Mouse (Mus musculus): Measurements from ENCODE around the gene Ccdc57. TPM values are rescaled to one million over a fixed set of nuclear protein-coding genes. Genes with fewer than 3 reads are reported as not detected.

Gene Ccdc57
- total and polyA plus RNA-seq, 2 experiments from 2014 or later = 4.8 to 7.1 TPM

DNA sequence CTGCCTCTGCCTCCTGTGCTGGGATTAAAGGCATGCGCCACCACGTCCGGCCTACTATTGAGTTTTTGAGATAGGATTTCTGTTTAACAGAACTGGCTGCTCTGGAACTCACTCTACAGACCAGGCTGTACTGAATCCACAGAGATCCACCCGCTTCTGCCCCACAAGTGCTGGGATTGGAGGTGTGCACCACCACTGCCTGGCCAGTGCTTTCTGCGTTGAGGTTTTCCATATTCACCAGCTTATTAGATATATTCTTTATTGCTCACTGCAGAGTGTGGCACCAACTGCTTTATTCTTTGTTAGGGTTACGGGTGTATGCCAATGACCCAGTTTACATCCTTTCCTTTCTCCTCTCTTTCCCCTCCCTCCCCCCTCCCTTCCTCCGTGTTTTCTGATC is 128.4 kb downstream of the Ccdc57 start:
- Histone ChIP-seq H3K36me3 (ENCODE audit: insufficient read depth, low read length) (peaks cover 40% of the 10 kb centered on the region), H3K9me3 (ENCODE audit: low read length) (no peaks in the 10 kb centered on the region), H3K27ac (no peak overlapping the region), H3K4me2 (ENCODE audit: low read depth, low read length) (no peak overlapping the region), H3K9ac (replicated peaks; ENCODE audit: low read length) (no peak overlapping the region), H3K27me3 (ENCODE audit: insufficient read depth, low read length) (no peaks in the 10 kb centered on the region), H3K4me3 (ENCODE audit: low read length) (no peak overlapping the region), H3K4me1 (ENCODE audit: insufficient read depth, low read length) (no peaks in the 10 kb centered on the region)
- DNase-seq (ENCODE audit: low spot score) (no peak), ATAC-seq (no peak)
- TF ChIP-seq CTCF (IDR thresholded peaks at IDR 0.05; ENCODE audit: low read depth) = no peak
- WGBS = 78% methylated on average over 7 of the region's 7 CpGs

DNA sequence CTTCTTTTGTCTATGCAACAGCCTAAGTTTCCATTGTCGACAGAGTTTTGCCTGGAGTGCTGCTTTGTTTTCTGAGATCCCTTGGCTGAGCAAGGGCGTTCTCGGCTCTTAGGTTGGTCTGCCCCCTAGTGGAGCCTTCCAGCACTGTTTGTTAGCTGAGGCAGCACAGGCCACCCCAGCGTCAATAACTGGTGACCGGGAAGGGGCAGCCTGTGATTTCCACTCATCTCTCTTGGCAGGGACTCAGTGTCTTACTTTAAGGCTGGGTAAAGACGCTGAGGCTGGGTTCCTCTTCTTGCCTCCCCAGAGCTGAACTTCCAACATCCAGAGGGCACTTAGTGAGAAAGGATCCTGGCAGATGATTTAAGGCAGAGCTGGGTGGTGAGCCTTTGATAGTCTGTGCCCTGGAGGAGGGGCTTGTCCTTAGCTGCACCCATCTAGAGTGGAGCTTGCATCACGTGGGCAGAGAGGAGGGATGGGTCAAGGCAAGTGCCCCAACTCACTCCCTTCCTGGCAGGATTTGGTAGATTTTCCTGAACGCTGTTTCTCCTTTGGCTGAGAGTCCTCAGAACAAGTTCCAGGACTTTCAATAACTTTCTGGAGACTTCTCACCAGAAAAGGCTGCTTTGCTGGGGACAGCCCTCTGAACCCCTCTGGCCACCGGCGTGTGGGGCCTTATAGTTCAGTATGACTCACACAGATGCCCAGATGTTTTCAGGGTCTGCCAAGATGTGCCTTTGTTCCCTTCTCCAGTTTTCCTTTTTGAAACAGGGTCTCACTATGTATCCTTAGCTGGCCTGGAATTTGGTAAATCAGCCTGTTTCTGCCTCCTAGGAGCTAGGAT is 132.4 kb downstream of the Ccdc57 start:
- Histone ChIP-seq H3K27ac (peak overlapping the region; percentile 22; the same call in 1 of the 2 replicates), H3K27me3 (ENCODE audit: insufficient read depth, low read length) (no peaks in the 10 kb centered on the region), H3K4me1 (ENCODE audit: insufficient read depth, low read length) (peaks cover 5% of the 10 kb centered on the region), H3K9me3 (ENCODE audit: low read length) (no peaks in the 10 kb centered on the region), H3K9ac (replicated peaks; ENCODE audit: low read length) (no peak overlapping the region), H3K36me3 (ENCODE audit: insufficient read depth, low read length) (no peaks in the 10 kb centered on the region), H3K4me3 (ENCODE audit: low read length) (no peak overlapping the region), H3K4me2 (ENCODE audit: low read depth, low read length) (0 out of 2 replicates have a peak overlapping the region, but pooled peaks have one; percentile 18)
- peak; percentile 94 for TF ChIP-seq CTCF (IDR thresholded peaks at IDR 0.05; ENCODE audit: low read depth)
- DNase-seq (ENCODE audit: low spot score) (peak; percentile 92), ATAC-seq (peak; percentile 79)
- WGBS = 13% methylated on average over 10 of the region's 10 CpGs

DNA sequence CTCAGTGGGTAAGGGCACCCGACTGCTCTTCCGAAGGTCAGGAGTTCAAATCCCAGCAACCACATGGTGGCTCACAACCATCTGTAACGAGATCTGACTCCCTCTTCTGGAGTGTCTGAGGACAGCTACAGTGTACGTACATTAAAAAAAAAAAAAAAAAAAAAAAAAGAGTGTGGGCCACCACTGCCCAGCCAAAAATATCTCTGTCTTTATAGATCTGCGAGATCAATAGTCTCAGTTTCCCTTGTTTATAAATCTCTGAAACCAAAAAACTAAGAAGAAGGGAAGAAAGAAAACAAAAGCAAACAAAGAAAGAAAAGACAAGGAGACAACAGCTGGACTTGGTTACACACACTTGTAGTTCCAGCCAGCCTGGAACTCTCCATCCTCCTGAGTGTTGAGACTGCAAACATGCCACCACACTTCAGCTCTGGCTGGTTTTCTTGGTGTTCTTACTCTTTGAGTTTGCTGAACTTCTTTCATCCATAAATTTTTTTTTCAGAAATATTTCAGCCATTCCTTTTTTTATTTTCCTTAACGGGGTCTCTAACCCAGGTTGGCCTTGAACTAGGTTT is 133.3 kb downstream of the Ccdc57 start:
- Histone ChIP-seq H3K4me1 (ENCODE audit: insufficient read depth, low read length) (peaks cover 7% of the 10 kb centered on the region), H3K9me3 (ENCODE audit: low read length) (no peaks in the 10 kb centered on the region), H3K36me3 (ENCODE audit: insufficient read depth, low read length) (no peaks in the 10 kb centered on the region), H3K27me3 (ENCODE audit: insufficient read depth, low read length) (no peaks in the 10 kb centered on the region), H3K9ac (replicated peaks; ENCODE audit: low read length) (no peak overlapping the region), H3K4me2 (ENCODE audit: low read depth, low read length) (0 out of 2 replicates have a peak overlapping the region, but pooled peaks have one; percentile 18), H3K27ac (no peak overlapping the region), H3K4me3 (ENCODE audit: low read length) (no peak overlapping the region)
- ATAC-seq = no peak
- TF ChIP-seq CTCF (IDR thresholded peaks at IDR 0.05; ENCODE audit: low read depth) = no peak
- DNase-seq (ENCODE audit: low spot score) = no peak
- WGBS = 62% methylated on average over 6 of the region's 6 CpGs

DNA sequence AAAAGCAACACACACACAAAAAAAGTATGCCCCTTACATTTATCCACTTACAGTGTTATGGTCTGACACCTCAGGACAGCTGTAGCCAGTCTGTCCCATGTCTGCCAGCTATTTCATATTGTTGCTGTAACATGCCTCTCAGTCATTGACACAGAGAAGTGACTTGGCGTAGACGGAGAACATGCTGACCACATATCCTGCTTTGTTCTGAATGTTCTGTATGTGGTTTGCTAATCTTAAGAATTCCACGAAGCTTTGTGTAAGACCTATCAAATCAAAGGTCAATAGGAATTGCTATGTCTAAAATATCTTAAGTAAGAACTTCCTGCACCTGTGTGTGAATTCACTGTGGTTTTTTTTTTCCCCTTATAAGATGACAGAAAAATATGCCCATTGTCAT is 134.4 kb downstream of the Ccdc57 start:
- Histone ChIP-seq H3K27me3 (ENCODE audit: insufficient read depth, low read length) (no peaks in the 10 kb centered on the region), H3K9me3 (ENCODE audit: low read length) (no peaks in the 10 kb centered on the region), H3K4me3 (ENCODE audit: low read length) (no peak overlapping the region), H3K9ac (replicated peaks; ENCODE audit: low read length) (no peak overlapping the region), H3K4me1 (ENCODE audit: insufficient read depth, low read length) (peaks cover 7% of the 10 kb centered on the region), H3K27ac (no peak overlapping the region), H3K4me2 (ENCODE audit: low read depth, low read length) (no peak overlapping the region), H3K36me3 (ENCODE audit: insufficient read depth, low read length) (peaks cover 2% of the 10 kb centered on the region; the same call in 1 of the 2 replicates)
- ATAC-seq (no peak), DNase-seq (ENCODE audit: low spot score) (no peak)
- WGBS = 87% methylated on average over 3 of the region's 3 CpGs
- no peak for TF ChIP-seq CTCF (IDR thresholded peaks at IDR 0.05; ENCODE audit: low read depth)

DNA sequence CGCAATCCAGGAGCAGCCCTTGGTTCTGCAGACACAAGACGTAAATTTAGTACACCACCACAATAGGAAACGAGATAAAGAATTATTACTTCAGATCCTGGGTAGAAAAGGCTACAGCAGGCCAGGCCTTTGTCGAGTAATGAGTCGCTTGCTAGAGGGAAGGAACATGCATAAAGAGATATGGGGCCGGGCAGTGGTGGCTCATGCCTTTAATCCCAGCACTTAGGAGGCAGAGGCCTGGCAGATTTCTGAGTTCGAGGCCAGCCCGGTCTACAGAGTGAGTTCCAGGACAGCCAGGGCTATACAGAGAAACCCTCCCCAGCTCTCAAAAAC is 136.1 kb downstream of the Ccdc57 start:
- peaks cover 18% of the 10 kb centered on the region for H3K36me3 ChIP-seq (ENCODE audit: insufficient read depth, low read length)
- no peak for TF ChIP-seq CTCF (IDR thresholded peaks at IDR 0.05; ENCODE audit: low read depth)
- ATAC-seq (peak; percentile 34; the same call in 1 of the 2 replicates), DNase-seq (ENCODE audit: low spot score) (no peak)
- WGBS = 30% methylated on average over 8 of the region's 8 CpGs
- H3K4me2 ChIP-seq (ENCODE audit: low read depth, low read length) = peak overlapping the region; percentile 36
- no peaks in the 10 kb centered on the region for H3K9me3 ChIP-seq (ENCODE audit: low read length)
- H3K4me1 ChIP-seq (ENCODE audit: insufficient read depth, low read length) = peaks cover 7% of the 10 kb centered on the region
- peak overlapping the region; percentile 98; the same call in 1 of the 2 replicates for H3K4me3 ChIP-seq (ENCODE audit: low read length)
- peak overlapping the region; percentile 43; the same call in 1 of the 2 replicates for H3K9ac ChIP-seq (replicated peaks; ENCODE audit: low read length)
- peak overlapping the region; percentile 87 for H3K27ac ChIP-seq
- H3K27me3 ChIP-seq (ENCODE audit: insufficient read depth, low read length) = no peaks in the 10 kb centered on the region

DNA sequence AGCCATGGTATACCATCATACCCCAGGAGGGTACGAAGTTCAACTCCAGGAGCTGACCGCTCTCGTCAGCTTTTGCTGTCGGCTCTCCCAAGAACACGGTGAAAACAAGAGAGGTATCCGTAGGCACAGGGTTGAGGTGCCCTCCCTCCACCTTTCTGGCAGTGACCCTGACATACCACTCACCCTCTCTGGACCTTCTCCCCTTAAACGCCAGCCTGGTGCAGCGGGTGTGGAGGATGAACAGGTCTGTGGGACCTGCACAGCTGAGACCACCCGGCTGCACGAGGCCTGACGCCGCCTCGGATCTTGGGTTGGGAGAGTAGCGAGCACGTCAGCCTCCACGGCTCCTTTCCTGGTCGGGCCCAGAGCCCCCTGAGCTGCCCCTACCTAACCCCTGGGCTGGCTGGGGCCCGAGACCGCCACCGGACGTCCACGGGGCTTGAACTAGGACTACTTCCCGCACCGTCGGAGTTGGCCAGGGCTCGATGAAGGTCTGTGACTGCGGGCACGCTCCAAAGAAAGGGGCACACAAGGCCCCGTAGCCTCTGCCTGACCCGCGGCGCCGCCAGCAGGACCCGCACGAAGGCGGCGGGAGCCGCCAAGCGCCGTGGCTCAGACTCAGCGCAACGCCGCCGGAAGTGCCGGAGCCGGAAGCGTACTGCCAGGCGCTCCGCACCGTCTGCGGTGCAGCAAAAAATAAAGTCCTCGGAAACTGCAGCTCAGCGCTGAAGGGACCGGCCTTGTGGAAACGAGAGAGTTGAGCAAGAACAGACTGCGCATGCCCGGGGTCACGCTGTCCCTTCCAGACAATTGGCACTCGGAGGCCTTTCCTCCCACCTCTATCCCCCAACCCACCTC is 136.7 kb downstream of the Ccdc57 start, which contains the start of gene Dus1l:
Gene Dus1l (minus strand): TSS at position 648 of the 858 bp plus-strand sequence.
- ATAC-seq = peak; percentile 90
- peak; percentile 98 for DNase-seq (ENCODE audit: low spot score)
- Histone ChIP-seq H3K27me3 (ENCODE audit: insufficient read depth, low read length) (no peaks in the 10 kb centered on the region), H3K4me3 (ENCODE audit: low read length) (peak within 1 kb of the TSS; percentile 98), H3K27ac (peak within 1 kb of the TSS; percentile 87), H3K4me2 (ENCODE audit: low read depth, low read length) (peak within 1 kb of the TSS; percentile 84), H3K9ac (replicated peaks; ENCODE audit: low read length) (peak within 1 kb of the TSS; percentile 96), H3K9me3 (ENCODE audit: low read length) (no peaks in the 10 kb centered on the region), H3K4me1 (ENCODE audit: insufficient read depth, low read length) (peaks cover 7% of the 10 kb centered on the region), H3K36me3 (ENCODE audit: insufficient read depth, low read length) (peaks cover 24% of the 10 kb centered on the region)
- 4% methylated on average over 57 of the region's 59 CpGs for WGBS
- no peak for TF ChIP-seq CTCF (IDR thresholded peaks at IDR 0.05; ENCODE audit: low read depth)
